Mouse (Mus musculus) CD4-positive, CD25-positive, alpha-beta regulatory T cell, adult 2 months (primary cell): Measurements from ENCODE around the gene Qpctl.

Source experiments
- DNase-seq: peaks from one replicate; pipeline ENCODE4 v3.0.0-alpha.2; 2012; ENCODE audit warnings: low read depth, low spot score

Gene Qpctl

DNA sequence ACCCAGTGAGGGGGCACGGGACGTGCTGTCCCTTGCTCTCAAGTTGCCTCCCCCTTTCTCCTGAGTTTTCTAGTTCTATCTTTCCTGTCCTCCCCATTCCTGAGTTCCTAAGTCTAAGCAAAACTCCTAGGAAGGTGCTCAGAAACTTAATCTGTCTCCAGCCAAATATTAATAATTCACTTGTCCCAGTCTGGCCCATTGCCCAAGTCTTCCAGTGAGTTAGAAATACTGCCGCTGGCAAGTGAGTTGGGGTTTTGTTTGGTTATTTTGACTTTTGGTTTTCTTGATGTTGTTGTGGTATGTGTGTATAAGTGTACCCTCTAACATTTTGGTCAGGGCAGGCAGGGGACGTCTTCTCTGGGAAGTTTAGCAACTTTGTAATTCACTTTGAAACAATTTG, 27.4 kb downstream of the Qpctl start:
- no peak for DNase-seq

DNA sequence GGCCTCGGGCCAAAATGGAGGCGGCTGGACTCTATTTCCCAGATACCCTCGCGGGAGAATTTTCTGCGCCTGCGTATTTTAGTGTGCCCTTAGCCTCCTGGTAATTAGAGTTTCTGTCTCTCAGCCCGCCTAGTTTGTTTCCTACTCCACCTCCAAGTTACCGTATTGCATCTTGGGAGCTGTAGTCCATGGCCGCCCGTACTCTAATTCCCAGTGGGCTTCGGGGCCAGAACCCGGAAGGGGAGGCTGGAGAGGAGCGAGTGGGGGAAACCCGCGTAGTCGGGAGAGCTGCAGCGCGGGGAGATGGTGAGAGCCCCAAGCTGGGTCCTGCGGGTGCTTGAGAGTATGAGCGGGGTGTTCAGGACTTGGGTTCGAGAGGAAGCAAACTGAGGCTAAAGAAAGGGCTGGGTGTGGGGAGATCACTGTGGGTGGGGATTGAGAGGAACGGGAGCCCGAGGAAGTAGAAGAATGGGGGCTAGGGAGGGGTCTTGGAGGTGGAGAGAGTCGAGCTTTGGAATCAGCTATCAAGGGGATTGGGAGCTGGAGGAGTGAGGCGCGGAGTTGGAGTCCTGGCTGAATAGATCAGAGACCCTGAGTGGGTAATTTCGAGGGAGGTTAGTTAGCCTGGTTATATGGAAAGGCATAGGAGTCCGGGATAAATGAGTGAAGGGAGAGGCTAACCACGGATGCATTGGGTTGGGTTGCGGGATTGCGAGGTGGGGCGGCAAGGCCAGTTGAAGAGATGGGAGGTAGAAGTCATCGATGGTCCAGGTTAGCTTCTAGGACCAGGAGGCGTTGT, 29.3 kb downstream of the Qpctl start, which contains the start of gene Fbxo46:
Gene Fbxo46, plus strand, starts transcription at position 229 of the 799 bp plus-strand sequence.
- DNase-seq: peak; percentile 96

DNA sequence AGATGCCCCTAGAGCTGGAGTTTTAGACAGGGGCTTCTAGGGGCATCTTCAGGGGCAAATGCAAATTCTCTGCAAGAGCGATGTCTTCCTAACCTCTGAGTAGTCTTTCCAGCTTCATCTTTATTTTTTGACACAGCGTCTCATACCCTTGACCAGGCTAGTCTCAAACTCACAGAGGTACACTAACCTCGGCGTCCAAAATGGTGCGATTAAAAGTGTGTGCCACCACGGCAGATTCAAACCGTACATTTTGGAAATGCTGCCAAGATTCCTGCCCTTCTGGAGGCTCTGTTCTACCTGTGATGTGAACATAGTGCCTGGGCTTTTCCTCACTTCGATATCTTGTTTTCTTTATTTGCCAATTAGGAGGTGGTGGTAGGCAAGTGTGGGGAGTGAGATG, 30.0 kb downstream of the Qpctl start:
- DNase-seq: no peak

DNA sequence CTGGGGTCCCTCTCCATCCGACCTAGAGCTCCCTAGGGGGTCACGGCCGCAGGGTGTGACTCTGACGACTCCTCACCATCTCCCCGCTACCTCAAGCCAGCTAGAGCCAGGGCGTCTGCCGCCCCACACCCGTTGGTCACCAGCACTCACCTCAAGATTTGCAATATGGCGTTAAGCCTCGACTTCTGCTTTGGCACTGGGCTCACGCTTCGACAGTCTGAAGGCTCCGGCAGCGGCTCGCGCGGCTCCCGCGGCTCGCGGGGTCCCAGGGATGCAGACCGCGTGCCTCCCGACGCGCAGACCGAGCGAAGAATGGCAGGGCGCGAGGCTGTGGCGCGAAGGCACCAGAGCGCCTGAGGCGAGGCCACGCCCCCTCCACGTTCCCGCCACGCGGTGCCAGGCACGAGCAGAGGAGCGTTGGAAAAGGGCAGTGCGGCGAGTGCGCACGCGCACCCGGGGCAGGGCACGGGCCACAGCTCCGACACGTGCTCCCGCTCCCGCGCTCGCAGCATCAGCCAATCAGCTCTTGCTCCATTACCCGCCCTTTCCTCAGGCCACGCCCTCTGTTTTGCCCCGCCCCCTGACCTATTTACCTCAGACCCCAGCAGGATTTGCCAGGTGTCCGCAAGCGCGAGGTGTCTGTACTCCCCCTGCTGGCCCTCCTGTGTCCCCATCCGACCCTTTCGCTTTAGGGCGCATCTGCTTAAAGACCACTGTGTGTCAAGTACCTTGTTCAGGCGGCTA, 30.9 kb downstream of the Qpctl start, which contains the start of gene Gm4969:
Gene Gm4969, minus strand, starts transcription at position 341 of the 744 bp plus-strand sequence.
- peak; percentile 66 for DNase-seq

DNA sequence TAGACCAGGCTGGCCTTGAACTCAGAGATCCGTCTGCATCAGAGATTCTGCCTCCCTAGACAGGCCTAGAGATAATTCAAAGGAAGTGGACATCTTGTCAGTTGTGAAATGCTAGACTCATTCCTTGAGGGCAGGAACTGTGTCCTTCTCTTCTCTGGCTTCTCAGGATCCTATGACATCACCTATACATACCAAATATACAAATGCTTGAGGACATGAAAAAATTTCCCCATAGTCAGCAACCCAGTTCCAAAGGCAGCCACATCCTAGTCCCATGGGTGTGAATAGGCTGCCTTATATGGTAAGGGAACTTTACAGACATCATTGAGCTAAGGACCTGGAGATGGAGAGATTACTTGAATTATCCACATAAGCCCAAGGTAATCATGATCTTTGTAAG, 39.5 kb downstream of the Qpctl start:
- DNase-seq: no peak

DNA sequence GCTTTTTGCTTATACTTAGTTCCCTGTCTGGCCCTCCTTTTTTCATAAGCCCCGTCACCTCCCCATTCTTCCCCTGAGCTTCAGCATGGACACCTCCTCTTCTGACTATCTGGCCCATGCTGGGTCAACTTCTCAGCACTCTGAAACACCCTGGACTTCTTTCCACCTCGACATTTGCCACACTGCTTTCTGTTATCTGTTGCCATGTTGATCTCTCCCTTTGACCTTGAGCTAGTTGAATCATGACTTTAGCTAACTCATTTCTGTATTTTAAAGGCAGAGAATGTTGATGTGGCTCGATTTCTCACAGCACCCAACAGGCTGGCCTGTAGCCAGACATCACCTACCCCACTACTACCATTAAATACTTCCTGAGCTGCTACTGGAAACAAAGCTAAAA, 41.7 kb downstream of the Qpctl start:
- no peak for DNase-seq

DNA sequence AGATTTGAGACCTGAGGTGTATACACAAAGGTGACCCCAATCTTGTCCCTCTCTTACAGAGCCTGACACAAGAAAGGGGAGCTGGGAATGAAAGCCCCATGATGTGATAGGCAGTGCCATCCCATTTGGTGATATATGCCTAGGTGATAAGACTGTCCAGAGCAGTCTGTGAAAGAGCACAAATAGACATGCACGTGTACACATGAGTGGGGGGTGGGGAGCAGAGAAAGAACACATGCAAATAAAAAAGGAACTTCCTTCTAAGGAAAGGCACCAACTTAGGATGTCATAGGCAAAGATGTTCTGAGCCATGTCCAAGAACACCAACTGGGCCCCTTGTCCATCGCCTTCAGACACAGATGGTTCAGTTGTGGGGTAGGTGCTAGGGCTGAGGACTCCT, 44.6 kb downstream of the Qpctl start:
- DNase-seq: no peak

DNA sequence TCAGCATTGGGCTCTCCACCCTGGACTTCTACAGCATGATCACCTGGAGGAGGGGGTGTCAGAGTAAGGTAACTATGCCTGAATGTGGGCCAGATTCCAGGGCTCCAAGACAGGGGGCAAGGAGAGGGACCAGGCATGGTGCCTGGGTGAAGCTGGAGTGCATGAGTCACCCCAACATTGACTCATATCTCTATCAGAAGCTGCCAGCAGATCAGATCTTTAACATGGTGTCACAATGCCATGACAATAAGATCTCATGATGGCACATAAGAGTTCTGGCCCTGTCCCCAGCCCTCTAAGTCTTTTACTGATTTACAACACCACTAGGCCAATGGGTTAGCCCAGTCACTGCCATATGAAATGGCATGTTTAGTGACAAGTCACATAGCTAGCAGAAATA, 45.4 kb downstream of the Qpctl start:
- no peak for DNase-seq

DNA sequence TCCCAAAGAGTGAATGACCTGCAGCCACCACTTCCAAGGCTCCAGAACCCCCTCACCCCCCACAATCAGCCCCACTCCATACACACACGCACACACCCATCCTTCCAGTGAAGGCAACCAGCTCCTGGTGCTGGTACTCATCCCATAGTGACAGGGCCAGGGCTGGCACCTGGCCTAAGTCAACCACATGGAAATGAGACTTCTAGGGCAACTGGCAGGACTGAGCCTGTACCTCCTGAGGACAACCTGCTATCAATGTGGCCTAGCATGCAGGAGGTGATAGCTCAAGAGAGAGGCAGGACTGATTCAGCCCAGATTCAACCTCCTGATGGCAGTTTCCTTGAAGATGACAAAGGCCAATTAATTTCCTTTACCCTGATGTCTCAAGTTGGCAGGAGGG, 48.8 kb downstream of the Qpctl start:
- DNase-seq: no peak

DNA sequence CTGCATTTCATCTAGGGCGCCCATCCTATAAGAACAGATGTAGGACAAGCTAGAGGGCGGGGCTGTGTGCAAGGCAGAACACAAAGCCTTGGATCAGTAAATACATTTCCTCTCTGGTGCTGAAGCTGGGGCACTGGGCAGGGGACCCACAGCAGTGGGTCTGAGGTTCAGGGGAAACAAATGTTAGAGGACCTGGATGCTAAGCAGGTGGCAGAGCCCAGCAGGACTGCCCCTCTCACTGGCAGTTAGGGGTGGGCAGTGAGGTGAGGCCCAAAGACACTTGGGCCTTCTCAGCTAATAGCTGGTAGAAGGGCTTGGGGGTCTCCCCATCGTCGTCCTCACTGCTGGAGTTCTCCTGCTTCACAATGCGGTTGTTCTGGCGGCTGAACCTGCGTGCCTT, 50.3 kb downstream of the Qpctl start:
- no peak for DNase-seq

DNA sequence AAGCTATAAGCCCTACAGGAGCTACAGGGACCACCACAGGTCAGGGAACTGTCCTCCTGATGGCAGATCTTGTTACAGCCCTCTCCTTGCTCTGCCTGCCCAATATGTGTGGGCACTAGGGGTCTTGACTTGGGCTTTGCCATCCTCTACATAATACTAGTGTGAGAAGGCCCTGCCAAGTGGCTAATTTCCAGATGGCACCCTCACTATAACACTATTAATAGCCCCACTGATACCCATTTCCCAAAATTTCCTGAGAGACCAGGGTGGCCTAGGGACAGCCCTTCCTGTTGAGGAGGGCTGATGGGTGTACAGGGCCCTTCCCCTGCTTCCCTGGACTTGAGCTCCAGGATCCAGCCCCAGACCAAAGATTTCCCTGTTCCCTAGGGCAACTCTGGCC, 51.2 kb downstream of the Qpctl start:
- no peak for DNase-seq

DNA sequence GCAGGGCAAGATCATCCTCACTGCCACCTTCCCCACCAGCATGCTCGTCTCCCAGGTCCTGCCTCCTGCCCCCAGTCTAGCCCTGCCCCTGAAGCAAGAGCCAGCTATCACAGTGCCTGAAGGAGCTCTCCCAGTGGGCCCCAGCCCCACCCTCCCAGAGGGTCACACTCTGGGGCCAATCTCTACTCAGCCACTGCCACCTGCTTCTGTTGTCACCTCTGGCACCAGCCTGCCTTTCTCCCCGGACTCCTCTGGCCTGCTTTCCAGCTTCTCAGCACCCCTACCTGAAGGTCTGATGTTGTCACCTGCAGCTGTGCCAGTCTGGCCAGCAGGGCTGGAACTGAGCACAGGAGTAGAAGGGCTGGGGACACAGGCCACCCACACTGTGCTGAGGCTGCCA, 51.9 kb downstream of the Qpctl start:
- no peak for DNase-seq

DNA sequence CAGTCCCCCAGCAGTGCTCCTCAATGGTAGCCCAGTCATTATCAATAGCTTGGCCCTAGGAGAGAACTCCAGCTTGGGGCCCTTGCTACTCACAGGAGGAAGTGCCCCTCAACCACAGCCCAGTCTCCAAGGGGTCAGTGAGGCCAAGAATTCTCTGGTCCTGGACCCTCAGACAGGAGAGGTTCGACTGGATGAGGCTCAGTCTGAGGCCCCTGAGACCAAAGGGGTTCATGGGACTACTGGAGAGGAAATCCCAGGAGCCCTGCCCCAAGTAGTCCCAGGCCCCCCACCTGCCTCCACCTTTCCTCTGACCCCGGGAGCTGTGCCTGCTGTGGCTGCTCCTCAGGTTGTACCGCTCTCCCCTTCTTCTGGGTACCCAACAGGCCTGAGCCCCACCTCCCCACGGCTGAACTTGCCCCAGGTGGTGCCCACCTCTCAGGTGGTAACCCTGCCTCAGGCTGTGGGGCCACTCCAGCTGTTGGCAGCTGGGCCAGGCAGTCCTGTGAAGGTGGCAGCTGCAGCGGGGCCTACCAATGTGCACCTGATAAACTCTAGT, 52.6 kb downstream of the Qpctl start:
- no peak for DNase-seq

DNA sequence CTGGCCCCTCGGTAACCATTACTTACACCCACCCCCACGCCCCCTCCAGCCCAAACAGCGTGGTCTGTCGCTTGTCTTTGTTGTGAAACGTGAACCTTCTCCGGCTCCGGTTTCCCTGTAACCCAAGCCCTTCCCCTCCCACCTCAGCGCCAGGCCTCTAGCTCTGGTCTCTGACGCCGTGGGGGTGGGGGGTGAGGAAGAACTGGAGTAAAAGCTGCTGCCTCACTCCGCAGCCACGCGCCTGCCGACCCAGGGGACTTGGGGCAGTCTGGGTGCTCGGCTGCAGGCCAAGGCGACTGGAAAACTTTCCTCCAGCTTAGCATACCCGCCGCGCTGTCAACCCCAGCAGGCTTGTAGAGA, 53.4 kb downstream of the Qpctl start:
- DNase-seq: no peak

DNA sequence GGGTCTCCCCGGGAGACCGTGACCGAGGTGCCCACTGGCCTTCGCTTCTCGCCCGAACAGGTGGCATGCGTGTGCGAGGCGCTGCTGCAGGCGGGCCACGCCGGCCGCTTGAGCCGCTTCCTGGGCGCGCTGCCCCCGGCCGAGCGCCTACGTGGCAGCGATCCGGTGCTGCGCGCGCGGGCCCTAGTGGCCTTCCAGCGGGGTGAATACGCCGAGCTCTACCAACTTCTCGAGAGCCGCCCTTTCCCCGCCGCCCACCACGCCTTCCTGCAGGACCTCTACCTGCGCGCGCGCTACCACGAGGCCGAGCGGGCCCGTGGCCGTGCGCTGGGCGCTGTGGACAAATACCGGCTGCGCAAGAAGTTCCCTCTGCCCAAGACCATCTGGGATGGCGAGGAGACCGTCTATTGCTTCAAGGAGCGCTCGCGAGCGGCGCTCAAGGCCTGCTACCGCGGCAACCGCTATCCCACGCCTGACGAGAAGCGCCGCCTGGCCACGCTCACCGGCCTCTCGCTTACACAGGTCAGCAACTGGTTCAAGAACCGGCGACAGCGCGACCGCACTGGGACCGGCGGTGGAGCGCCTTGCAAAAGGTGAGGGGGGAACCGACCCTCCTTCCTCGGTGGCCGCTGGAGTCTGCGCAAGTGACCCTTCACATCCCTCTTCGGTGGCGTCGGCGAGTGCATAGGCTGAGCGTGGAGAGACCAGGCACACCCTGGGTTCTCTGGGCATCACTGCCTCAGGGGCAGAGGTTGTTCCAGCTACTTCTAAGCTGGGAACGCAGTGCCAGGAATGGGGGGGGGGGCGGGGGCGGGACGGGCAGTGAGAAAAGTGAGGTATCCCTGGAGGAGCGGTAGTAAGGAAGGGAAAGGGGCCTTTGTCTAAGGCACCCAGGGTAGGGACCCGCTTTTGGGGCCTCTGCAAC, 54.0 kb downstream of the Qpctl start:
- DNase-seq: peak; percentile 63

DNA sequence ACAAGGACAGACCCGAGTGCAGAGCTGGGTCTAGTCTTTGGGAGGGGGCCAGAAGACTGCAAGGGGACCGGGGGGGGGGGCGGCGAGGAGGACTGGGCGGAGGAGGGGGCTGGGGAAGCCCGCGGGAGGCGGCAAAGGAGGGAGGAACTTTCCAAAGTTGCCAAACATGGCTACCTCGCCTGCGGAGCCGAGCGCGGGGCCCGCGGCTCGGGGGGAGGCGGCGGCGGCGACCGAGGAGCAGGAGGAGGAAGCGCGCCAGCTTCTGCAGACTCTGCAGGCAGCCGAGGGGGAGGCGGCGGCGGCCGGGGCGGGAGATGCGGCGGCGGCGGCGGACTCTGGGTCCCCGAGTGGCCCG, 54.6 kb downstream of the Qpctl start, which contains the start of gene Six5:
Gene Six5, plus strand, starts transcription at position 124 of the 355 bp plus-strand sequence.
- peak; percentile 71 for DNase-seq

DNA sequence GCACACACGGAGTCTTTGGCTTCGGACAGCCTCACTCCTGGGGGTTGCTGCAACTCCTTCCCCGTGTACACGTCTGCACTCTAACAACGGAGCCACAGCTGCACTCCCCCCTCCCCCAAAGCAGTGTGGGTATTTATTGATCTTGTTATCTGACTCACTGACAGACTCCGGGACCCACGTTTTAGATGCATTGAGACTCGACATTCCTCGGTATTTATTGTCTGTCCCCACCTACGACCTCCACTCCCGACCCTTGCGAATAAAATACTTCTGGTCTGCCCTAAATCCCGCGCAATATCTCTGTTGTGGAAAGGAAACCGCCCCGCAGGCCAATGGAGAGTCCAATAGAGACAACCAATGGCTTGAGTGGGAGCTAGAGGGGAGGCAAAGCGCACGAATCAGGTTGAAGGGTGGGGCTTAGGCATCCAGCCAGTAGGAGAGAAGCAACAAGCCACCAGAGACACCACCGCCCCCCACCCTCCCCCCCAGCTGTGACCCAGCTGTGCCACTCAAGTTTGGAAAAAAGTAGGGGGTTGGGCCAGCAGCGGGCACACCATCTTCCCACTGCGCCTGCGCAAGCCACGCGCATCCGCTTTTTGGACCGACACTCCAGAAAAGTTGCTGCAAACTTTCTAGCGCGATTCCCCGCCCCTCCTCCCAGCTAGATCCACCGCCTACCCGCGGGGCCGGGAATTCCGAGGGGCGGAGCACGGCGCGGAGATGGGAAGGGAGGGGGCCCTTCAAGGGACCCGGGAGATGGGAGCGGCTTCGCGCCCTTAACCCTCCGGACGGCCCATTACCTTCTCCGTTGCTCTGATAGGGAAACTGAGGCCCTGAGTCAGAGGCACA, 55.3 kb downstream of the Qpctl start:
- DNase-seq: peak; percentile 92

DNA sequence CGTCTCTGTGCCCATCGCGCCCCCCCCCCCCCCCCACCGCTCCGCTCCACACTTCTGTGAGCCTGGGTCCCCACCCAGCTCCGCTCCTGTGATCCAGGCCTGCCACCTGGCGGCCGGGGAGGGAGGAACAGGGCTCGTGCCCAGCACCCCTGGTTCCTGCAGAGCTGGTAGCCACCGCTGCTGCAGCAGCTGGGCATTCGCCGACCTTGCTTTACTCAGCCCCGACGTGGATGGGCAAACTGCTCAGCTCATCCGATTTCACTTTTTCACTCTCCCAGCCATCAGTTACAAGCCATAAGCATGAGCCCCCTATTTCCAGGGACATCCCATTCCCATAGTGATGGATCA, 55.9 kb downstream of the Qpctl start:
- peak; percentile 91 for DNase-seq

DNA sequence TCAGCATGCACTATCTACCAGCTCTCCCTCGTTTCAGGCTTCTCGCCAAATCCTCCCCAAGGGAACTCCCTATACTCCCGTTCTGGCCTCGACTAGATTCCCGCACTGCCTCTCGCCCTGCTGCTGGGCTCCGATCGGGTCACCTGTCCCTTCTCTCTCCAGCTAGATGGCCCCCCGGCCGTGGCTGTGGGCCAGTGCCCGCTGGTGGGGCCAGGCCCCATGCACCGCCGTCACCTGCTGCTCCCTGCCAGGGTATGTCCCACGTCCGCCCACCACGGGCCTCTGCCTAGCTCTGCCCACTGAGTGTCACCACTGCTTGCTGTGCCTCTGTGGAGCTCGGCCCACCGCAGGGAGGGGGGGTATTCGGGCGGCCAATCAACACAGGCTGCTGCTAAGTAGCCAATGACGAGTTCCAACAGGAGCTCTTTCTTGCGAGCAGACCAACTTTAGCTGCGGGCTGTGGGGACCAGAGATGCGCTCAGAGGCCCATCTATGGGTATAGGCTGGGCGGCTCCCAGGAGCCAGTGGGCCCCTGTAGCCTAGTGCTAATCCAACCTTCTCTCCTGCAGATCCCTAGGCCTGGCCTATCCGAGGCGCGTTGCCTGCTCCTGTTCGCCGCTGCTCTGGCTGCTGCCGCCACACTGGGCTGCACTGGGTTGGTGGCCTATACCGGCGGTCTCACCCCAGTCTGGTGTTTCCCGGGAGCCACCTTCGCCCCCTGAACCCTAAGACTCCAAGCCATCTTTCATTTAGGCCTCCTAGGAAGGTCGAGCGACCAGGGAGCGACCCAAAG, 56.5 kb downstream of the Qpctl start:
- peak; percentile 43 for DNase-seq

DNA sequence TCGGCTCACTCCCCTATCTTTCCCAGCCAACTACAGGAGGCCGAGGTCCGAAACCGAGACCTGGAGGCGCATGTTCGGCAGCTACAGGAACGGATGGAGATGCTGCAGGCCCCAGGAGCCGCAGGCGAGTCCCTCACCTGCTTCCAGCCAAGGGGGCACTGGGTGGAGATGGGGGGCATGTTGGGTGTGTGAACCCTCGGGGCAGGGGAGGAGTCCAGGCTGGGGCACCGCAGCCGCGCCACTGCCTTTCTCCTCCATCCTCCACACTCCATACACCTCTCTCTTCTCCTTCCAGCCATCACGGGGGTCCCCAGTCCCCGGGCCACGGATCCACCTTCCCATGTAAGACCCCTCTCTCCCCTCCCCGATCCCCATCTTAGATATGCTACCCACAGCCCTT, 57.2 kb downstream of the Qpctl start:
- no peak for DNase-seq
